Mouse (Mus musculus): ENCODE data around the gene Padi4.

DNA sequence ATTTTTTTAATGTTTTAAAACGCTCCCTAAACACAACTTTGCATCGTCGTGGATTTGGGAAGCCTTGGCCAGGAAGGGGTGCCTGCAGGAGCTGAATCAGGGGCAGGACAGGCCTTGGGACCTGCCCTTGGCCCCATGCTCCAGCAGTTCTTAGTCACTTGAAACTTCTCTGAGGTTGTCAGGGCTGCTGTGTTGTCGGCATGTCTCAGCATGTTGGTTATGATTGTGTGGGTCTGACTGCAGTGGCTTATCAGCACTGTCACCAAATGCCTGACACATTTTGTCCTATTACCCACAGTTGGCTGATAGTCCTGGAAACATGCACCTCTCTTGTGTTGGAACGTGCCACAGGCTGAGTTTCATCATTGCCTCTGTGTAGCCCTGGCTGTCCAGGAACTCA is 53.9 kb downstream of the Padi4 start:
- TF ChIP-seq CTCF (IDR thresholded peaks at IDR 0.05; ENCODE audit: low read depth) = no peak
- no peak for TF ChIP-seq EP300 (IDR thresholded peaks at IDR 0.05; ENCODE audit: low read depth)
